Mouse (Mus musculus): ENCODE data around the gene Ift74. TPM values are rescaled to one million over a fixed set of nuclear protein-coding genes. Genes with fewer than 3 reads are reported as not detected.
"Not testable (repeated sequence)": the region's sequence is repeated elsewhere in the genome, so short reads cannot be mapped to it uniquely, and the experiment has no call there.

Ift74 gene
- 1 to 10 TPM; 6.3 to 7.7 TPM for total RNA-seq (2021)
- long read RNA-seq, experiment 1, transcript Ift74-201 (20 exons, 2,139 nt), result major isoform, 5 of 11 reads
- long read RNA-seq, experiment 1, partial matches to known transcripts, result 1 of 11 reads
- long read RNA-seq, experiment 1, other reads (novel, unspliced or antisense), result 5 of 11 reads
- long read RNA-seq, experiment 2, transcript Ift74-201 (20 exons, 2,139 nt), result major isoform, 10 of 15 reads
- long read RNA-seq, experiment 2, partial matches to known transcripts, result 0 of 15 reads
- long read RNA-seq, experiment 2, other reads (novel, unspliced or antisense), result 5 of 15 reads

GRCm38 (mm10) chr4:94613972-94614626 lies at the start of gene Ift74:
TSS of gene Ift74 (plus strand) at chr4:94614491.
- DNase-seq, result peak; percentile 93

- no peak for DNase-seq
These were observed 41.6 kb upstream of the Ift74 start for GRCm38 (mm10) chr4:94572677-94573076.

- no peak for DNase-seq
These were observed 22.4 kb upstream of the Ift74 start for GRCm38 (mm10) chr4:94591765-94592381.

- no peak for DNase-seq
These were observed 21.6 kb upstream of the Ift74 start for GRCm38 (mm10) chr4:94592709-94593108.

GRCm38 (mm10) chr4:94601395-94601794 lies 12.9 kb upstream of the Ift74 start:
- DNase-seq, result no peak

- no peak for DNase-seq
These were observed 11.7 kb upstream of the Ift74 start for GRCm38 (mm10) chr4:94602496-94603030.

GRCm38 (mm10) chr4:94603031-94603629 lies 11.2 kb upstream of the Ift74 start, which contains the start of gene Plaa:
TSS of gene Plaa (minus strand) at chr4:94603244.
- DNase-seq, result peak; percentile 84

GRCm38 (mm10) chr4:94604452-94605019 lies 9.8 kb upstream of the Ift74 start:
- no peak for DNase-seq

- DNase-seq, result no peak
These were observed 8.7 kb upstream of the Ift74 start for GRCm38 (mm10) chr4:94605591-94605990.

- no peak for DNase-seq
These were observed 4.0 kb upstream of the Ift74 start for GRCm38 (mm10) chr4:94610339-94610738.

- no peak for DNase-seq
These were observed 326 bp downstream of the Ift74 start for GRCm38 (mm10) chr4:94614627-94615006.

- no peak for DNase-seq
These were observed 5.8 kb downstream of the Ift74 start for GRCm38 (mm10) chr4:94620077-94620476.

GRCm38 (mm10) chr4:94643141-94643540 lies 28.9 kb downstream of the Ift74 start:
- DNase-seq, result no peak

- DNase-seq, result no peak
These were observed 35.6 kb downstream of the Ift74 start, which contains the start of gene Lrrc19 for GRCm38 (mm10) chr4:94649920-94650319. TSS of gene Lrrc19 (minus strand) at chr4:94650144.

GRCm38 (mm10) chr4:94650426-94651175 lies 36.3 kb downstream of the Ift74 start:
- DNase-seq, result not testable (repeated sequence)

- DNase-seq, result no peak
These were observed 55.4 kb downstream of the Ift74 start for GRCm38 (mm10) chr4:94669718-94670117.

GRCm38 (mm10) chr4:94680662-94681061 lies 66.4 kb downstream of the Ift74 start:
- no peak for DNase-seq

GRCm38 (mm10) chr4:94681181-94681580 lies 66.9 kb downstream of the Ift74 start:
- no peak for DNase-seq

- DNase-seq, result no peak
These were observed 67.7 kb downstream of the Ift74 start for GRCm38 (mm10) chr4:94682029-94682428.

- DNase-seq, result no peak
These were observed 69.0 kb downstream of the Ift74 start for GRCm38 (mm10) chr4:94683305-94683704.

GRCm38 (mm10) chr4:94689804-94690203 lies 75.5 kb downstream of the Ift74 start:
- not testable (repeated sequence) for DNase-seq
